Mouse (Mus musculus) spleen, adult 12 weeks (tissue): ENCODE data around the gene Chga.
A peak's percentile ranks its signal among the peaks of the same experiment; 100 is the strongest.

Experiments used
- DNase-seq: peaks from one replicate; pipeline ENCODE4 v3.0.0; 2022; ENCODE audit warnings: low spot score

Chga gene

DNA sequence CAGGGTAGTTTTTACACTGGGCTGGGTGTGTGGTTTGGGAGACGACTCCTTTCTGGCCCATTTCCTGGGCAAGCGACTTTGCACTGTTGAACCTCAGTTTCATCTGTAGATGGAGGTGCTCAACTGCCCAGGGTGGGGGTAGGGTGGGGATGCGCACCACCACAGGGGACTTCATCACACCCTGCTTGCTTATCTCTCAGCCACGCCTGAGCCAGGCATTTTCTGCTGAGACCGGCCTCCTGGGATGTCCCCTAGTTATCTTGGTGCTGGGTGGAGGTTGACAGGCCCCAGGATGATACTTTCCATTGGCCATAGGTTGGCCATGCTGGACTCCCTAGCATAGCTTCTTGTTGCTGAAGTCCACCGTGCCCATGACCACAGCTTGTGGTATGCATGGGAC is 10.3 kb downstream of the Chga start:
- no peak for DNase-seq

DNA sequence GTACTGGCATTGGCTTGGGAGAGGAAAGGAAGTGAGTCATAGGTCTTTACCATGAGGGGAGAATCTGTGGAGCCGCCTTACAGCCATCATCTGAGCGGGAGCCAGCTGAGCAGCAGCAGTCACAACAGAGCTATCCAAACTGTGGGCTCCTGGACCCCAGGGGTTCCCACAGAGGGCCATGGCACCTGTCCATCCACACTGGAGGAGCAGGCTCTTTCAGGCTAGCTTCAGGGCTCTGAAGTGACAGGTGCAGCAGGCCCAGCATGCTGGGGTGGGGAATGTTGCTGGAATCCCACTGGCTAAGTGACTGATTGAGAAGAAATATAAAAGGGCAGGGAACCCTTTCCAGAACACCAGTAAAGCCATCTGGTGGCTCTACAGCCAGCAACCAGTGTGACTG is 12.2 kb downstream of the Chga start:
- DNase-seq, result no peak

GRCm38 (mm10) chr12:102568219-102568618 is 13.4 kb downstream of the Chga start:
- no peak for DNase-seq

DNA sequence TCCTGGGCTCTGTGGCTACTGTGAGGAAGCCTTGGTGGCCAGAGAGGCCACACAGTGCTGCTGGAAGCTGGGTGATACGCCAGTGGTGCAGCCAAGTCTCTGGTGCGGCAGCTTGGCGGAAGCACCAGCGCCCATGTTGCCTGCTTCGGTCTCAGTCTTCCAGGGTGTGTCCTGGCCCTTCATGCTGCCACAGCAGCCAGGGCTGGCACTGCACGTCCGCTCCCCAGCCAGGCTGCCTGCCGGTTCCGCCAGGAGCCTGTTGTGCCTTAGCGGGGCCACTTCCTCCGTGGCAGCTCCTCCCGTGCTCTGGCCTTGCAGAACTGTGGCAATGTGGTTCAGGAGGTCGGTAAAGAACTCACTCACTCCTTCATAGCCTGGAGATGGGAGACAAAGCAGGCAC is 15.3 kb downstream of the Chga start:
- no peak for DNase-seq

DNA sequence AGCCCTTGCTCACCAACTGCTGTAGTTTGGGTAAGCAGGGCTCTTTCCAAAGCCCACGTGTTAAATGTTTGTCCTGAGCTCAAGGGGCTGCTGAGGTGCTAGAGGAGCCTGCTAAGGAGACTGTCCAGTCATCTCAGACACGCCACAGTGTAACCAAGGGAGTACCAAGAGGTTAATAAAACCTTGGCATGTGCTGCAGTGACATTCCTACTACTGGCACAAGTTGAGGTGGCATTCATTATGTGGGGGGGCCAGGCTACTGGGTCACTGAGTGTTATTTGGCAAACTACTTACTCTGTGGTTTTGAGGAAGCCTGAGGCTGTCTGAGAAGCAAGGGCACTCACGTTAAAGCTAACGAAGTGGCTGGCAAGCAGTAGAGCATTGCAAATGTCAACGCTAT is 16.0 kb downstream of the Chga start:
- DNase-seq, result no peak

- DNase-seq, result no peak
Measured at GRCm38 (mm10) chr12:102571666-102572065, 16.9 kb downstream of the Chga start.

DNA sequence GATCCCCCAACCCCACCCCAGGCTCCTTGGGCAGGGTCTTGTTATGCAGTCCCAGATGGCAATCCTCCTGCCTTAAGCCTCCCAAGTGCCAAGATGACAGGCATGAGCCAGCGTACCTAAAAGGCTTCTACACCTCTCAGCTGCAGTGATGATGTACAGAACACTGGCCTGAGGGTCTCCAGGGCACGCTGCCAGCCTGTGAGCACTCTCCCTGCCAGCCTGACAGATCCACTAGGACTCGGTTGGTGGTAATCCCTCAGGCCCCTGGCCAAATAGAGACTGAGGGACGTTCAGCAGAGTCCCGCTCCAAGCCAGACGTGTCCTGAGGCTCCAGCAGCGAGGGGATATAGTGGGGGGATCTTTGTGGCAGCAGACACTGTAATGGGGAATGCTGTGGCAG is 18.3 kb downstream of the Chga start:
- no peak for DNase-seq

GRCm38 (mm10) chr12:102575541-102576329 is 21.0 kb downstream of the Chga start:
- DNase-seq, result no peak

GRCm38 (mm10) chr12:102576659-102577398 is 22.1 kb downstream of the Chga start:
- no peak for DNase-seq

DNA sequence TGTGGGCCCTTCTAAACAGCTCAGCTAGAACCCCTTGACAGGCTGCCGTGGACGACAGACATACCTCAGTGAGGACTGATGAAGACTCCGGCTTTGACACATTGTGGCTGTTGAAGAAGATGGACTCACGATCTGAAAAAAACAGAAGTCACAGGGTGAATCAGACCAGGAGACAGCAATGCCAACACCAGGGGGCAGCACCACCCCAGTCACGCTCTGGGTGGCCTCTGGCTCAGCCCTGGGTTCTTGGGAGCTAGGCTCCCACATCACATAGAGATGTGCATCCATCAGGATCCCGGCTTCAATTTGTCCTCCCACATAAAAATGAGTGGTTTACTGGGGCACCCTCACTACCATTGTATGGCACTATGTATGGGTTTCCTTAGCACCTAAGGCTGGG is 24.3 kb downstream of the Chga start:
- peak; percentile 48 for DNase-seq

GRCm38 (mm10) chr12:102581579-102582196 is 26.9 kb downstream of the Chga start:
- DNase-seq, result no peak

GRCm38 (mm10) chr12:102582441-102582840 is 27.7 kb downstream of the Chga start:
- no peak for DNase-seq

- DNase-seq, result no peak
Measured at GRCm38 (mm10) chr12:102585390-102585789, 30.6 kb downstream of the Chga start.

GRCm38 (mm10) chr12:102586286-102586881 is 31.6 kb downstream of the Chga start:
- DNase-seq, result no peak

DNA sequence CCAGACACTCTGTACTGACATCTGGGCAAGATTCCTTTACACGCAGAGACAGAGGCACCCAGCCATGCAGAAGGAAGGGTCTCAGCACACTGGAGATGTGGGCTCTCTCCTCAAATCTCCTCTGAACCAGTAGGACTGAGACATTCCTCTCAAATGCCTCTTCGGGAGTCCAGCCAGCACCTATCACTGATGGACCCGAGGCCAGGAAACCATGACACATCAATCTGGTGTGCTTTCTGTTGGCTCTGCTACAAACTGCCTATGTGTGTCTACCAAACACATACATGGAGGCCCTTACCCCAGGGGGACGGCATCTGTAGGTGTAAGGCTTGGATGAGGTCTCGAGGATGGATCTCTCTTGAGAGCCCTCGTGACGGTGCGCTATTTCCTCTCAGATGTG is 32.3 kb downstream of the Chga start:
- no peak for DNase-seq

DNA sequence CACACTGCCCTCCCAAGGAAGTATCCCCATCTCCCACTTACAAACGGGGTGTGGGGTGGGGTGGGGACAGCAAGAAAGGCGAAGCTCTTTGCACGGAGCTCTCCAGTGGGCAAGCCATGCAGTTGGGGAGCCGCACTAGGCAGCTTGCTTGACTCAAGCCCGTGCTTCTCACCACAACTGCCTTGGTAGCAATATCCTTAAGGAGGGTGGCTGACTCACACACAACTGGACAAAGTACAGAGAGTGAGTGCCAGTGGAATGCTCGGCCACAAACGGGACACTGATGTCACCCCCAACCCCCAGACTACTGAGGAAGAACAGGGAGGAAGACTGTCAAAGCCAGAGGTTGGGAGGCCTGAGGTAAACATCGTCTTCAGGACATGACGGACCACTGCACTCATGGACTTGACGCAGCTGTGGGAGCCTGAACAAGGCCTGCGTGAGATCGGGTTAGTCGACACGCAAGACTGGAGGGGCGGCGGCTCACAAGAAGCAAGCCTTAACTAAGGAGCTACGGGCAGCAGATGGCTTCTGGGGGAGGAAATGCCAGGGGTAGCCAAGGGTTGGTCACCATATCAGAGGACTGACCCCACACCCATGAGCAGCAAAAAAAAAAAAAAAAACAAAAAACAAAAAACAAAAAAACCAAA is 36.1 kb downstream of the Chga start:
- no peak for DNase-seq

GRCm38 (mm10) chr12:102593699-102594098 is 38.9 kb downstream of the Chga start:
- no peak for DNase-seq

- DNase-seq, result no peak
Measured at GRCm38 (mm10) chr12:102594627-102595026, 39.9 kb downstream of the Chga start.

- no peak for DNase-seq
Measured at GRCm38 (mm10) chr12:102596410-102596809, 41.6 kb downstream of the Chga start.

GRCm38 (mm10) chr12:102597466-102597865 is 42.7 kb downstream of the Chga start:
- DNase-seq, result no peak

DNA sequence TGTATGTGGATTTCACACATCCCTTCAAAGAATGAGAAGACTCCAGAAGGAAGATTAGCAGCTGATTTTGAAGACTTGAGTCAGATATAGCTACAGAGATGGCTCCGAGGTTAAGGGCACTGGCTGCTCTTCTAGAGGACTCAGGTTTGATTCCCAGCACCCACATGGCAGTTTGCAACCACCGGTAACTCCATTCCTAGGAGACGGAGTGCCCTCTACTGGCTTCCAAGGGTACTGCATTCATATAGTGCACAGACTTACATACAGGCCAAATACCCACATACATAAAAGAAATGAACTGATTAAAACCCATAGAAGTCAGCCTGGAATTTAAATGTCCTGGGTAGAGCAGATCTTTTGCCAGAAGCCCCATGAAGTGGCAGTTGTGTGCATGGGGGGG is 43.8 kb downstream of the Chga start:
- no peak for DNase-seq

DNA sequence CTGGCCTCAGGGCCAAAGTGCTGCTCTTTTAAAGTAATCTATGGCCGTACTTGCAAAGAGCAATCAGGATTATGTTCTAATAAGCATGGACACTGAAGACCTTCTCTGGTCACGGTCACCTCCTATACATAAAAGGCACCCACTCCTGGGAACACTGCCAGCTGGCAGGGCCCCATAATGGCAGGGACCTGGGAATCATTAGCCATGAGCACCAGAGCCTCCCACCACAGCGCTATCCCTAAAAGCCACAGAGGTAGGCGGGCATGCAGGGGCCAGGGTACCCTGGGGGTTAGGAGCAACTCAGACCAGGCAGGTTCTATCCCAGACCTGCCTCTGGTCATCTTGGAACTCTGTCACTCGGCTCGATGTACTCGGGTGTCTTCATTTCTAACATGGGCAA is 45.0 kb downstream of the Chga start:
- DNase-seq, result no peak
